Mouse (Mus musculus): ENCODE results near the gene Retreg3. TPM values are rescaled to one million over a fixed set of nuclear protein-coding genes. Genes with fewer than 3 reads are reported as not detected.

The Retreg3 gene
- polyA plus RNA-seq, 1 experiment from 2014 or later, result 18.8 TPM

DNA sequence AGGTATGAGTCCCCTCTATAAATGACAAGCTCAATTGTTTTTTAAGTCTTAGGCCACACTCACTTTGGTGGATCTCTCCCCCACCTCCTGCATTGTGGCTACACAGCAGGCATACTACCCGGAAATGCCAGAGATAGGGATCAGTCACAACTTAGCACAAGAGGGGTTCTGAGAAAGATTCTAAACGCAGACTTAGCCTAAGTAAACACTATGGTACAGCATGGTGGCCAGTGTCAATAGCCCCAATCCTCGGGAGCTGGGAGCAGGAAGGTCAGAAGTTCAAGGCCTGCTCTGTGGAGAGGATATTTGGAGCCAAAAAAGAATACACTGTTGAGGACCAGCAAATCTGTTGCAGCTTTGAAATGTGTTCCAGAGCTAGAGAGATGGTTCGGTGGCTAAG, 1.6 kb downstream of the Retreg3 start:
- no peaks in the 10 kb centered on the region for H3K27me3 ChIP-seq (replicated peaks; ENCODE audit: insufficient read depth, low read length)
- no peaks in the 10 kb centered on the region for H3K9me3 ChIP-seq (ENCODE audit: low read length)
- peak overlapping the region; percentile 89; the same call in 1 of the 2 replicates for H3K27ac ChIP-seq (ENCODE audit: low read length)
- H3K4me1 ChIP-seq (ENCODE audit: insufficient read depth, low read depth, low read length), result peaks cover 16% of the 10 kb centered on the region; the same call in 1 of the 2 replicates
- no peak for ATAC-seq
- 12% methylated on average over 4 of the region's 4 CpGs for WGBS
- no peak overlapping the region for H3K4me3 ChIP-seq (ENCODE audit: low read depth, low read length)
- no peaks in the 10 kb centered on the region for H3K36me3 ChIP-seq (ENCODE audit: insufficient read depth, low read length)
- DNase-seq (ENCODE audit: low spot score), result peak; percentile 39
- peak overlapping the region; percentile 86 for H3K4me2 ChIP-seq (replicated peaks; ENCODE audit: low read depth, low read length)
- no peak for TF ChIP-seq CTCF (IDR thresholded peaks at IDR 0.05)
- TF ChIP-seq EP300 (IDR thresholded peaks at IDR 0.05), result 0 out of 2 replicates have a peak, but pooled peaks have one; percentile 5
- peak overlapping the region; percentile 88; the same call in 1 of the 2 replicates for H3K9ac ChIP-seq (replicated peaks; ENCODE audit: low read depth)

DNA sequence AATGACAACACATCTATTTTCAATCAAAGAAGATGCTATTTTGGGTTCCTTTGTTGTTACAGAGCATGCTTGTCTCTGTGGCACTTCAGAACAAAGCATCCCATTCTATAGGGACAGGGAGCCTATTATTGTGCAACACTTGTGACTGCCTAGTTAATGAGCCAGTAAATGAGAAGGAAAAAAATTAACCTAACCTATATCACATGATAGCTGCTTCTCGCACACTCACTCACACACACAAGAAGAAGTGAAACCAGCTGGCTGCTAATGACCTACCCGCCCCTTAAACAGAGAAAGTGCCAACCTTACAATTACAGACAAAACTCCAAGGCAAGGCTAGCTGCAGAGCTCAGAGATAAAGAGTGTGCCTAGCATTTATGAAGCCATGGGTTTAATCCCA, 4.1 kb downstream of the Retreg3 start:
- Histone ChIP-seq H3K4me1 (ENCODE audit: insufficient read depth, low read depth, low read length) (peaks cover 12% of the 10 kb centered on the region; the same call in 1 of the 2 replicates), H3K27ac (ENCODE audit: low read length) (no peak overlapping the region), H3K4me2 (replicated peaks; ENCODE audit: low read depth, low read length) (no peak overlapping the region), H3K4me3 (ENCODE audit: low read depth, low read length) (no peak overlapping the region), H3K9me3 (ENCODE audit: low read length) (no peaks in the 10 kb centered on the region), H3K9ac (replicated peaks; ENCODE audit: low read depth) (no peak overlapping the region), H3K27me3 (replicated peaks; ENCODE audit: insufficient read depth, low read length) (no peaks in the 10 kb centered on the region), H3K36me3 (ENCODE audit: insufficient read depth, low read length) (no peaks in the 10 kb centered on the region)
- TF ChIP-seq EP300 (IDR thresholded peaks at IDR 0.05) (no peak), CTCF (IDR thresholded peaks at IDR 0.05) (no peak)
- WGBS, result 79% methylated on average over 2 of the region's 2 CpGs
- peak; percentile 11 for DNase-seq (ENCODE audit: low spot score)
- no peak for ATAC-seq

DNA sequence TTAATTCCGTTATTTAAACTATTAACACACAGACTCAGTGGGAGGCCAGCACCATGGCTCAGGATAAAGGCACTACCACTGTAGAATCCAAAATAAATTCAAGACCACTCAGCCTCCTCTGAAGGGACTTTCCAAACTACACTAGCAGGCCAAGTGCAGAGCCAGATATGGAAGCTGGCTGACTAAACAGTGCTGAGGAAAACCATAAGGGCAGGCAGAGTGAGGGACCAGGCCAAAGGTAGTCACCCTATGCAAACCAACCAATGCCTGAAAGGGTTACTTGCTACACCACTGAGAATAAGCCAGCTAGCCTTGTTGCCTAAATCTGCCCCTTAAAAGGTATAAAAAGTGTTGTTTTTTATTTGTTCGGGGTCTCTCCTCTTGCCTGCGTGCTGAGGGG, 7.5 kb downstream of the Retreg3 start:
- Histone ChIP-seq H3K9me3 (ENCODE audit: low read length) (no peaks in the 10 kb centered on the region), H3K4me2 (replicated peaks; ENCODE audit: low read depth, low read length) (no peak overlapping the region), H3K9ac (replicated peaks; ENCODE audit: low read depth) (no peak overlapping the region), H3K36me3 (ENCODE audit: insufficient read depth, low read length) (peaks cover 7% of the 10 kb centered on the region; the same call in 1 of the 2 replicates), H3K4me3 (ENCODE audit: low read depth, low read length) (no peak overlapping the region), H3K4me1 (ENCODE audit: insufficient read depth, low read depth, low read length) (no peaks in the 10 kb centered on the region), H3K27ac (ENCODE audit: low read length) (no peak overlapping the region), H3K27me3 (replicated peaks; ENCODE audit: insufficient read depth, low read length) (no peaks in the 10 kb centered on the region)
- WGBS, result 90% methylated on average over 3 of the region's 3 CpGs
- TF ChIP-seq EP300 (IDR thresholded peaks at IDR 0.05), result no peak
- no peak for TF ChIP-seq CTCF (IDR thresholded peaks at IDR 0.05)
- no peak for DNase-seq (ENCODE audit: low spot score)
- no peak for ATAC-seq

DNA sequence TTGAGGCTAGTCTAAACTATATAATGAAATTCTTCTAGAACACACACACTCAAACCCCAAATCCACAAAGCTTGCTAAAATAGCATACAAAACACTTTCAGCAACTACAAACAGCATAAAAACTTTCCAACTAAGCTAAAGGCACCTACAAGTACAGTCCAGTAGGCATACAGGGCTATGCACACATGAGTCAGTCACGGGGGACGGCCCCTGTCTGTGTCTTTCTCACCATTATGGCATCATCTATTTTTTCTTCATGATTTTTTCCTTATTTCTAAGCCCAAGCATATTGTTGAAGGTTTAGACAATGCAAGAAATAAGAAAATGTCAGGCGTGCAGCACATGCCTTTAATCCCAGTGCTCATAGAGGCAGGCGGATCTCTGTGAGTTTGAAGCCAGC, 8.5 kb downstream of the Retreg3 start:
- no peak overlapping the region for H3K9ac ChIP-seq (replicated peaks; ENCODE audit: low read depth)
- H3K4me1 ChIP-seq (ENCODE audit: insufficient read depth, low read depth, low read length), result no peaks in the 10 kb centered on the region
- no peak overlapping the region for H3K4me2 ChIP-seq (replicated peaks; ENCODE audit: low read depth, low read length)
- no peak for DNase-seq (ENCODE audit: low spot score)
- TF ChIP-seq EP300 (IDR thresholded peaks at IDR 0.05) (no peak), CTCF (IDR thresholded peaks at IDR 0.05) (no peak)
- H3K4me3 ChIP-seq (ENCODE audit: low read depth, low read length), result no peak overlapping the region
- WGBS, result 89% methylated on average over 4 of the region's 4 CpGs
- no peak overlapping the region for H3K27ac ChIP-seq (ENCODE audit: low read length)
- no peaks in the 10 kb centered on the region for H3K9me3 ChIP-seq (ENCODE audit: low read length)
- no peak for ATAC-seq
- H3K27me3 ChIP-seq (replicated peaks; ENCODE audit: insufficient read depth, low read length), result no peaks in the 10 kb centered on the region
- H3K36me3 ChIP-seq (ENCODE audit: insufficient read depth, low read length), result peaks cover 7% of the 10 kb centered on the region; the same call in 1 of the 2 replicates

DNA sequence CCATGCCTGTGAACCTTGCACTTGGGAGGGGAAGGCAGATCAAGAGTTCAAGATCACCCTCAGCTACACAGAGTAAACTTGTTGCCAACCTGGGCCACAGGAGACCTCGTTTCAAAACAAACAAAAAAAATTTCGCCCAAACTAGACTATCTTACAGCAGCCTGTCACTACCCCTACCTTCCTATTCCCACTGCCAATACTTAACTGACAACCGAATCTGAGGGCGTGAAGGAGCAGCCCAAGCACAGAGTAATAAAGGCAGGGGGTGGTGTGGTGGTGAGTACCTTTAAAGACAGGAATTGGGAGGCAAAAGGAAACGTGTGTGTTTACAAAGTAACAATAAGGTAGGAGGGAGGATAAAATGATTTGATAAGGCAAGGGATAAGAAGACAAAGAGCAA, 9.0 kb downstream of the Retreg3 start:
- 37% methylated on average over 5 of the region's 5 CpGs for WGBS
- Histone ChIP-seq H3K9ac (replicated peaks; ENCODE audit: low read depth) (no peak overlapping the region), H3K4me2 (replicated peaks; ENCODE audit: low read depth, low read length) (no peak overlapping the region), H3K9me3 (ENCODE audit: low read length) (no peaks in the 10 kb centered on the region), H3K27me3 (replicated peaks; ENCODE audit: insufficient read depth, low read length) (no peaks in the 10 kb centered on the region), H3K36me3 (ENCODE audit: insufficient read depth, low read length) (peaks cover 7% of the 10 kb centered on the region; the same call in 1 of the 2 replicates), H3K4me3 (ENCODE audit: low read depth, low read length) (no peak overlapping the region), H3K4me1 (ENCODE audit: insufficient read depth, low read depth, low read length) (no peaks in the 10 kb centered on the region), H3K27ac (ENCODE audit: low read length) (no peak overlapping the region)
- DNase-seq (ENCODE audit: low spot score) (no peak), ATAC-seq (no peak)
- TF ChIP-seq CTCF (IDR thresholded peaks at IDR 0.05) (no peak), EP300 (IDR thresholded peaks at IDR 0.05) (no peak)

DNA sequence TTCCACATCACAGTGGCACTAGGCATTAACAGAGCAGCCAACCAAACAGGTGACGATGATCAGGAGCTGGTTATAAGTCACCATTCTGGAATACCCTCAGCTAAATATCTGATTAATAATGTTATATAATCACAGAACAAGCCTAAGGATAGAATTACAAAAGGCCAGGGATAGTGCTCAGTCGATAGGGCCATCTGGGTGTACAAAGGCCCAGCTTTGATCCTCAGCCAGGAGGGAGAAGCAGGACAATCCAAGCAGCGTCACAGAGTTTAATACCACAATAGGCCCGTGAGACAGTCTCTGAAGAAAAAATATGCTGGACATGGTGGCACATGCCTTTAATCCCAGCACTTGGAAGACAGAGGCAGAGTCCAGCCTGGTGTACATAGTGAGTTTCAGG, 10.3 kb downstream of the Retreg3 start:
- ATAC-seq, result no peak

DNA sequence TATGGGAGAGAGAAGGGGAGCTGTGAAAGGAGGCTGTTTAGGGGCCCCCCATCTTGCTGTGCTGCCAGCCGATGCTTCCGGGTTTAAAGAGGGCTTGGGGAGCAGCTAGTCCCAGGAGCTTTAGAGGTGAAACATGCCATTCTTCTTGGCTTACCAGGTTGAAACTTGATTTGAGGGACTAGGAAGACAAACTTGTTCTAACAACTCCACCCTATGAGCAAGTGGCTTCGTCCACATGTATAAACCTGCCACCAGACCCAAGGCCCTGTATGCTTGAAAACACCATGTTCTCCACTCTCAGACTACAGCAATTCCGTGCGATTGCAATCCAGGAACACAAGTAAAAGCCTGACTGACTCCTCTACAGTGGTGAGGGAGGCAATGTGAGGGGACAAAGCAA, 16.7 kb downstream of the Retreg3 start:
- H3K27me3 ChIP-seq (replicated peaks; ENCODE audit: insufficient read depth, low read length), result no peaks in the 10 kb centered on the region
- ATAC-seq (no peak), DNase-seq (ENCODE audit: low spot score) (no peak)
- no peak overlapping the region for H3K27ac ChIP-seq (ENCODE audit: low read length)
- no peaks in the 10 kb centered on the region for H3K9me3 ChIP-seq (ENCODE audit: low read length)
- no peak overlapping the region for H3K4me2 ChIP-seq (replicated peaks; ENCODE audit: low read depth, low read length)
- no peak overlapping the region for H3K4me3 ChIP-seq (ENCODE audit: low read depth, low read length)
- no peak for TF ChIP-seq CTCF (IDR thresholded peaks at IDR 0.05)
- no peak overlapping the region for H3K9ac ChIP-seq (replicated peaks; ENCODE audit: low read depth)
- H3K36me3 ChIP-seq (ENCODE audit: insufficient read depth, low read length), result peaks cover 50% of the 10 kb centered on the region
- 91% methylated on average over 5 of the region's 5 CpGs for WGBS
- no peaks in the 10 kb centered on the region for H3K4me1 ChIP-seq (ENCODE audit: insufficient read depth, low read depth, low read length)

More for the DNA sequence above, 10.3 kb downstream of the Retreg3 start:
- DNase-seq (ENCODE audit: low spot score), result no peak
- H3K27ac ChIP-seq (ENCODE audit: low read length), result no peak overlapping the region
- H3K9me3 ChIP-seq (ENCODE audit: low read length), result no peaks in the 10 kb centered on the region
- H3K4me3 ChIP-seq (ENCODE audit: low read depth, low read length), result no peak overlapping the region
- H3K27me3 ChIP-seq (replicated peaks; ENCODE audit: insufficient read depth, low read length), result no peaks in the 10 kb centered on the region
- no peak for TF ChIP-seq CTCF (IDR thresholded peaks at IDR 0.05)
- no peak for TF ChIP-seq EP300 (IDR thresholded peaks at IDR 0.05)
- WGBS, result 78% methylated on average over 4 of the region's 4 CpGs
- peaks cover 10% of the 10 kb centered on the region; the same call in 1 of the 2 replicates for H3K36me3 ChIP-seq (ENCODE audit: insufficient read depth, low read length)
- H3K4me1 ChIP-seq (ENCODE audit: insufficient read depth, low read depth, low read length), result no peaks in the 10 kb centered on the region
- H3K4me2 ChIP-seq (replicated peaks; ENCODE audit: low read depth, low read length), result no peak overlapping the region
- no peak overlapping the region for H3K9ac ChIP-seq (replicated peaks; ENCODE audit: low read depth)

Data from lung, postnatal 0 days (tissue).